Mouse (Mus musculus) gastrocnemius, postnatal 25 days (tissue): Measurements from ENCODE around the gene Grtp1. TPM values are rescaled to one million over a fixed set of nuclear protein-coding genes. Genes with fewer than 3 reads are reported as not detected.

Source experiments
- DNase-seq: peaks from one replicate; pipeline ENCODE4 v3.0.0; 2022
- long read RNA-seq, 2 experiments: library from polyadenylated mRNA; stranded (forward); transcript quantifications; one replicate each; pipeline ENCODE4 v2.0.0; 2021
- total RNA-seq, 2 experiments: library from RNA; stranded (reverse); gene quantifications; 1 replicate in 1 of 2; 2 replicates in 1 of 2; pipeline ENCODE4 v1.2.3; 2021

Grtp1 gene
- total RNA-seq = 10 to 100 TPM; 16.3 to 17.3 TPM
- long read RNA-seq, experiment 1, partial matches to known transcripts = 2 of 33 reads
- long read RNA-seq, experiment 1, other reads (novel, unspliced or antisense) = 28 of 33 reads
- long read RNA-seq, experiment 2, partial matches to known transcripts = 1 of 22 reads
- long read RNA-seq, experiment 2, other reads (novel, unspliced or antisense) = 19 of 22 reads

DNA sequence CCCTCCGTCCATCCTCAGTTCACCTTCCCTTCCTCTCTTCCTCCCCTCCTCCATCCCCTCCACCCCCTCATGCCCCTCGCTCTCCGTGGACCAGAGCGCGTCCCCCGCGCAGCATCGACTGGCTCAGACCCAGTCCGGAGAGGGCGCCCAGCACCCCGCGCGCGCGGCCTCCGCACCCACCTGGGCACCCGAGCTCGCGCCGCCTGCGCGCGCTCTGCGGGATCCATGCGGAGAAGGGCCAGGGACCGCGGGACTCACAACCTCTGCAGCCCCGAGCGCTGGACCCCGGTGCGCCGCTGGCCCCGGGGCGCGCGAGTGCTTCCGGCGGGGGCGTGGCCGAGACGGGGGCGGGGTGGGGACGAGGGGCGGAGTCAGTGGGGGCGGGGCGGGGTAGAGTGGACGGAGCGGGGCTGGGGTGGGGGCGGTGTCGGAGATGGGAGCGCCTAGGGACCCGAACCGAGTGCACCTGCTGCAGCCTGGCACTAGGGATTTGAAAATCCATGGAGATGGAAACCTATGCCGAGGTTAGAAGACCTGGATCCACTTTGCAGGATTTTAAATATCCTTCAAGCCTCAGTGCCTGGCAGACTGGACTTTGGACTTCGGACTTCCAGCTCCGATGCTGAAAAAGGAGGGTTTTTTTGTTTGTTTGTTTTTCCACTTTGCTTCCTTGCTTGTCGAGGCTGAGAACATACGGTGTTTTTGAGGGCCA is at the start of gene Grtp1:
Gene Grtp1, minus strand, starts transcription at position 320 of the 712 bp plus-strand sequence.
- DNase-seq = peak; percentile 48

DNA sequence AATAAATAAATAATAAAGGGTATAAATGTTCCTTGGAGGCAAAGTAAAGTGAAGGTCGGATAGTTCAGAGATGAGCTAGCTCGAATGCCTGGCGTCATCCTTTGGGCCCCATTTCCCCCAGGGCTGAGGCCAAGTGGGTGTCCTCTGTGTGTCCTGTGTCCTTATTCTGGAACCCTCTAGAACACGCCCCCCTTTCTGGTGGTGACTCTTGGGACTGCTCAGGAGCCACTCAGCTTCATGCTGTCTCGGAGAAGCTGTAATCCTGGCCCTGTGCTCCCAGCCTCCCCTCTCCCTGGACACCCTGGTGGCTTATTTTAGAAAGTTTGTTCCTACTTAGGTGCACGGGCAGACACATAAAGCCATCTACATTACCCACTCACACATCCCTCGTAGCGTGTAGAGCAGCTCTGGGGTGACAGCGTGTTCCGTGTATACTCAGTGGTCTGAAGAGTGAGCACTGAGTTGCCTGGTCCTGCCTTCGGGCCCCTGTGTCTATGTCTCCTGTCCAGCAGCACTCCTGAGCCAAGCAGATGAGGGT is 44.0 kb upstream of the Grtp1 start:
- DNase-seq = no peak

- no peak for DNase-seq
These were observed 42.8 kb upstream of the Grtp1 start for GRCm38 (mm10) chr8:13242985-13243870.

GRCm38 (mm10) chr8:13240691-13241090 is 40.3 kb upstream of the Grtp1 start:
- DNase-seq = no peak

DNA sequence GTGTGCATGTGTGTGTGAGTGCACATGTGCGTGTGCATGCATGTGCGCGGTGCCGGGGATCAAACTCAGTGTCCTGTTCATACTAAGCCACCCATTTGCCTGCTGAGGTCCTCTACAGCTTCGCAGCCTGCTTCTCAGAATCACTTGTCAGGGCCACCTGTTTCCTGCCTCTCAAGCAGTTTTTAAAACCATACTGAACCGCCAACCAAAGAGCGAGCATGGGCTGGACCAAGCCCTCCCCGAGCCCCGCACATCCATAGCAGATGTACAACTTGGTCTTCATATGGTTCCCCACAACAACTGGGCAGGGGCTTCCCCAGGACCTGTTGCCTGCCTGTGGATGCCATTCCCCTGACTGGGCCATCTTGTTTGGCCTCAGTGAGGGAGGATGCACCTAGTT is 39.6 kb upstream of the Grtp1 start:
- DNase-seq = no peak

GRCm38 (mm10) chr8:13234803-13235202 is 34.4 kb upstream of the Grtp1 start:
- no peak for DNase-seq

- no peak for DNase-seq
These were observed 30.1 kb upstream of the Grtp1 start for GRCm38 (mm10) chr8:13230471-13230870.

DNA sequence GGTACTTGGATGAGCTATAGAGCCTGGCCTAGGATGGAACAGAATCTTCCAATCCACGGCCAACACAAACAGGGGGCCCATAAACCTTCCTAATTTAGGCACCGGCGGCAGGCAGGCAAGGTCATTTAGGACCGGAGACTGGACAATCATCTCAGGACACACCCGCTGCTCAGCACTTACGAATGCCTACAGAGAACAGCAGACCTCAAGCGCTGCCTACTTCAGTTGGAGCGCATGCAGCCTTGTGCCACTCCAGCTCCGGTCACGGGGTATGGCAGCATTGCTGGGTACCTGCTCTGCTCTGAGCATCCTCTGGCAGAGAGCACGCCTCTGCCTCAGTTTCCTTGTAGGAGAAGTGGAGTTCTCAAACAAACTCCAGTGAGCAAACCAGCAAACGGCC is 29.4 kb upstream of the Grtp1 start:
- DNase-seq = no peak

DNA sequence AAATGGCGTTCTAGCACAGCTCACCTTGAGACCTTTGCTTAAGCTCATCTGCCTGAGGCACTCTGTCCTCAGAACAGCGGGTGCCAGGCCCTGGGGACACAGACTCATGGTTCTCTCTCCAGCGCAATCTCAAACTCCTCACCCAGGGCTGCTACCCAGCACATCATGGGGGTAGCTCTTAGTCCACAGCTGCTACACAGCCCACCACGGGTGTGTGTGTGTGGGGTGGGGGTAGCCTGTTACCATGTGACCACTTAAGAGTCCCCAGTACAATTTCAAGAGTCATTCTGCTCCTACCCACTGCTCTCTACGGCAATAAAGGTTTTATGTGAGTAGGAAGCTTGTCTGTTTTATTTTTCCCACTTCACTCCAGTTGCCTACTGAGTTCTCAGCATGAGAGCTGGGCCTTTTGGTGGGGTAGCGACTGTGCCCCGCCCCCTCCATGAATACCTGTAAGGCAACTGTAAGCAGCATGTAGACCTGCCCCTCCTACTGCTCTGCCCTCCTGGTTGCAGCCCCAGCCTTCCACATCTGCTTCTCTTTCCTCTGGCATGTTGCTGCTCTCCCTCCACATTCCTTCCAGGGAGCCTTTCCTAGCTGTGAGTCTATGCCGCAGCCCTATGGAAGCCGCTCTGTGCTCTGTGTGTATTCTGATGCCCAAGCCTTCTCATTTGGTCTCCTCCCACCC is 28.6 kb upstream of the Grtp1 start:
- DNase-seq = no peak

GRCm38 (mm10) chr8:13227184-13227583 is 26.8 kb upstream of the Grtp1 start:
- no peak for DNase-seq

- DNase-seq = no peak
These were observed 25.9 kb upstream of the Grtp1 start for GRCm38 (mm10) chr8:13226288-13226687.

- no peak for DNase-seq
These were observed 24.0 kb upstream of the Grtp1 start for GRCm38 (mm10) chr8:13224426-13224825.

- no peak for DNase-seq
These were observed 18.0 kb upstream of the Grtp1 start for GRCm38 (mm10) chr8:13218441-13218840.

GRCm38 (mm10) chr8:13217986-13218385 is 17.6 kb upstream of the Grtp1 start:
- DNase-seq = no peak

DNA sequence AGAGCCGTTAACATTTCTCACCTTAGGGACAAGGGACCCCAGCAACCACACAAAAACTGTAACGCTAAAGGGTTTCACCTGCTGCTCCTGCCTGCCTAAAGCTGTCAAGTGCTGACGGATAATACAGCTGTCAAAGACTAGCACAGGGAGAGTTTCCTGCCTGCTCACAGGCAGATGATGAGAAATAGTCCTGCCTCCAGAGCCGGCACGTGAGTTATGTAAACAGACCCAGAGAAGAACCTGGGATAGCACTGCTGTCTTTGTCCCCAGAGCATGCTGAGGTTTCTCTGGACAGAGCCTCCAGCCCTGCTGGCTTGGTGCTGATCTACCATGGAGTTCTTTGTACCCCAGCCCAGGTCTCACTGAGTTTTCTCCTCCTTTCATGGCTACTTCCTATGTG is 16.7 kb upstream of the Grtp1 start:
- DNase-seq = no peak

GRCm38 (mm10) chr8:13216386-13216785 is 16.0 kb upstream of the Grtp1 start:
- DNase-seq = no peak

GRCm38 (mm10) chr8:13213479-13214268 is 13.3 kb upstream of the Grtp1 start:
- peak; percentile 88 for DNase-seq

- DNase-seq = peak; percentile 54
These were observed 9.3 kb upstream of the Grtp1 start for GRCm38 (mm10) chr8:13209770-13210169.

GRCm38 (mm10) chr8:13208627-13209355 is 8.4 kb upstream of the Grtp1 start:
- DNase-seq = peak; percentile 82

- no peak for DNase-seq
These were observed 5.9 kb upstream of the Grtp1 start for GRCm38 (mm10) chr8:13206290-13206689.

- no peak for DNase-seq
These were observed 4.9 kb upstream of the Grtp1 start for GRCm38 (mm10) chr8:13205311-13205710.
